Mouse (Mus musculus) heart, embryonic 12.5 days (tissue): ENCODE measurements around the gene Ecm2. TPM values are rescaled to one million over a fixed set of nuclear protein-coding genes. Genes with fewer than 3 reads are reported as not detected.

Experiments
- ATAC-seq: fragments of 200-750 bp; cut with Nextera tagmentation; 2 replicates; pipeline ENCODE4 v1.8.0; 2017; ENCODE audit warnings: moderate TSS enrichment, moderate library complexity; ENCODE audit not compliant: insufficient number of reproducible peaks, low FRiP score
- H3K27ac ChIP-seq: fragments of 300-500 bp; sonication (generic); 2 replicates; pipeline ENCODE4 v1.5.1; 2016; ENCODE audit warnings: mild to moderate bottlenecking, moderate library complexity; ENCODE audit not compliant: poor library complexity, severe bottlenecking
- H3K27me3 ChIP-seq: fragments of 300-500 bp; sonication (generic); replicated peaks from 2 replicates; pipeline ENCODE4 v1.6.1; 2016; ENCODE audit warnings: mild to moderate bottlenecking, moderate library complexity
- H3K36me3 ChIP-seq: fragments of 300-500 bp; sonication (generic); 2 replicates; pipeline ENCODE4 v1.6.1; 2016; ENCODE audit warnings: mild to moderate bottlenecking, moderate library complexity
- H3K4me1 ChIP-seq: fragments of 300-500 bp; sonication (generic); replicated peaks from 2 replicates; pipeline ENCODE4 v1.6.1; 2016; ENCODE audit warnings: mild to moderate bottlenecking
- H3K4me2 ChIP-seq: fragments of 300-500 bp; sonication (generic); 2 replicates; pipeline ENCODE4 v1.6.1; 2016; ENCODE audit warnings: mild to moderate bottlenecking, moderate library complexity
- H3K4me3 ChIP-seq: fragments of 300-500 bp; sonication (generic); 2 replicates; pipeline ENCODE4 v1.5.1; 2016; ENCODE audit warnings: mild to moderate bottlenecking
- H3K9ac ChIP-seq: fragments of 300-500 bp; sonication (generic); 2 replicates; pipeline ENCODE4 v1.6.1; 2016; ENCODE audit warnings: mild to moderate bottlenecking, moderate library complexity
- H3K9me3 ChIP-seq: fragments of 300-500 bp; sonication (generic); replicated peaks from 2 replicates; pipeline ENCODE4 v1.6.1; 2016; ENCODE audit warnings: mild to moderate bottlenecking, moderate library complexity
- WGBS: fragments of 180-500 bp; shearing (Covaris S2); methylation state at CpG from one replicate; pipeline ENCODE4 v1.1.7; 2016; 5-methylcytosine and 5-hydroxymethylcytosine counted together
- polyA plus RNA-seq: library from polyadenylated mRNA; unstranded; fragments of >200 nt; fragmentation: Nextera tagmentation; extraction: Ambion mirVana; gene quantifications from 2 replicates; pipeline ENCODE4 v1.2.1, GENCODE M21; 2016

The Ecm2 gene
- polyA plus RNA-seq, 1 experiment from 2014 or later = 2.0 TPM

GRCm38 (mm10) chr13:49518761-49519160 is 14.2 kb downstream of the Ecm2 start:
- 51% methylated on average over 2 of the region's 2 CpGs for WGBS
- H3K9me3 ChIP-seq = no peaks in the 10 kb centered on the region
- no peak overlapping the region for H3K27ac ChIP-seq
- no peak overlapping the region for H3K4me3 ChIP-seq
- no peak overlapping the region for H3K4me2 ChIP-seq
- H3K9ac ChIP-seq = no peak overlapping the region
- H3K4me1 ChIP-seq = peaks cover 6% of the 10 kb centered on the region
- H3K36me3 ChIP-seq = no peaks in the 10 kb centered on the region
- no peak for ATAC-seq
- H3K27me3 ChIP-seq = no peaks in the 10 kb centered on the region

- H3K4me3 ChIP-seq = no peak overlapping the region
- no peaks in the 10 kb centered on the region for H3K36me3 ChIP-seq
- no peaks in the 10 kb centered on the region for H3K27me3 ChIP-seq
- H3K9ac ChIP-seq = no peak overlapping the region
- H3K4me2 ChIP-seq = no peak overlapping the region
- WGBS = 80% methylated on average over 2 of the region's 2 CpGs
- no peak for ATAC-seq
- no peak overlapping the region for H3K27ac ChIP-seq
- no peaks in the 10 kb centered on the region for H3K9me3 ChIP-seq
- H3K4me1 ChIP-seq = no peaks in the 10 kb centered on the region
These were observed 21.6 kb downstream of the Ecm2 start for GRCm38 (mm10) chr13:49526235-49526634.

GRCm38 (mm10) chr13:49530636-49531035 is 26.0 kb downstream of the Ecm2 start:
- H3K4me2 ChIP-seq = no peak overlapping the region
- WGBS = 95% methylated on average over 4 of the region's 4 CpGs
- H3K27ac ChIP-seq = no peak overlapping the region
- no peaks in the 10 kb centered on the region for H3K9me3 ChIP-seq
- no peaks in the 10 kb centered on the region for H3K27me3 ChIP-seq
- no peaks in the 10 kb centered on the region for H3K4me1 ChIP-seq
- ATAC-seq = no peak
- no peak overlapping the region for H3K9ac ChIP-seq
- H3K4me3 ChIP-seq = no peak overlapping the region
- H3K36me3 ChIP-seq = no peaks in the 10 kb centered on the region

- Histone ChIP-seq H3K9me3 (no peaks in the 10 kb centered on the region), H3K9ac (no peak overlapping the region), H3K4me3 (no peak overlapping the region), H3K27me3 (no peaks in the 10 kb centered on the region), H3K4me1 (no peaks in the 10 kb centered on the region), H3K27ac (no peak overlapping the region), H3K4me2 (no peak overlapping the region), H3K36me3 (no peaks in the 10 kb centered on the region)
- no peak for ATAC-seq
- WGBS = 91% methylated on average over 1 of the region's 1 CpGs
These were observed 32.3 kb downstream of the Ecm2 start for GRCm38 (mm10) chr13:49536946-49537345.

- Histone ChIP-seq H3K9me3 (no peaks in the 10 kb centered on the region), H3K27ac (no peak overlapping the region)
These were observed 34.1 kb downstream of the Ecm2 start for GRCm38 (mm10) chr13:49538693-49539092.

GRCm38 (mm10) chr13:49544279-49544678 is 39.7 kb downstream of the Ecm2 start, which contains the start of gene Aspn:
Gene Aspn (plus strand): TSS chr13:49544443.
- Histone ChIP-seq H3K4me3 (no peak within 1 kb of the TSS), H3K27ac (peak within 1 kb of the TSS; percentile 84; the same call in 1 of the 2 replicates), H3K9ac (no peak within 1 kb of the TSS), H3K4me2 (no peak within 1 kb of the TSS), H3K9me3 (no peaks in the 10 kb centered on the region), H3K27me3 (no peaks in the 10 kb centered on the region), H3K4me1 (peaks cover 8% of the 10 kb centered on the region), H3K36me3 (no peaks in the 10 kb centered on the region)
- 69% methylated on average over 3 of the region's 3 CpGs for WGBS
- no peak for ATAC-seq

More at GRCm38 (mm10) chr13:49538693-49539092, 34.1 kb downstream of the Ecm2 start:
- Histone ChIP-seq H3K4me1 (no peaks in the 10 kb centered on the region), H3K4me3 (no peak overlapping the region), H3K4me2 (no peak overlapping the region), H3K27me3 (no peaks in the 10 kb centered on the region), H3K36me3 (no peaks in the 10 kb centered on the region), H3K9ac (no peak overlapping the region)
- WGBS = 84% methylated on average over 1 of the region's 1 CpGs
- no peak for ATAC-seq

- H3K4me2 ChIP-seq = peak overlapping the region; percentile 29; the same call in 1 of the 2 replicates
- 26% methylated on average over 3 of the region's 3 CpGs for WGBS
- no peaks in the 10 kb centered on the region for H3K27me3 ChIP-seq
- H3K4me1 ChIP-seq = peaks cover 8% of the 10 kb centered on the region
- ATAC-seq = no peak
- H3K27ac ChIP-seq = peak overlapping the region; percentile 84
- no peaks in the 10 kb centered on the region for H3K9me3 ChIP-seq
- no peak overlapping the region for H3K4me3 ChIP-seq
- H3K9ac ChIP-seq = 0 out of 2 replicates have a peak overlapping the region, but pooled peaks have one; percentile 24
- no peaks in the 10 kb centered on the region for H3K36me3 ChIP-seq
These were observed 41.0 kb downstream of the Ecm2 start for GRCm38 (mm10) chr13:49545646-49546045.

- H3K27me3 ChIP-seq = no peaks in the 10 kb centered on the region
- no peak overlapping the region; the same call in 1 of the 2 replicates for H3K27ac ChIP-seq
- ATAC-seq = no peak
- no peak overlapping the region for H3K4me2 ChIP-seq
- H3K9ac ChIP-seq = no peak overlapping the region
- no peaks in the 10 kb centered on the region for H3K9me3 ChIP-seq
- H3K4me3 ChIP-seq = no peak overlapping the region
- no peaks in the 10 kb centered on the region for H3K36me3 ChIP-seq
- 80% methylated on average over 1 of the region's 1 CpGs for WGBS
- peaks cover 8% of the 10 kb centered on the region for H3K4me1 ChIP-seq
These were observed 41.9 kb downstream of the Ecm2 start for GRCm38 (mm10) chr13:49546517-49546916.

- H3K27ac ChIP-seq = no peak overlapping the region
- no peaks in the 10 kb centered on the region for H3K27me3 ChIP-seq
- no peak for ATAC-seq
- H3K4me1 ChIP-seq = peaks cover 8% of the 10 kb centered on the region
- no peak overlapping the region for H3K9ac ChIP-seq
- no peaks in the 10 kb centered on the region for H3K9me3 ChIP-seq
- no peaks in the 10 kb centered on the region for H3K36me3 ChIP-seq
- 72% methylated on average over 1 of the region's 1 CpGs for WGBS
- H3K4me2 ChIP-seq = no peak overlapping the region
- no peak overlapping the region for H3K4me3 ChIP-seq
These were observed 43.0 kb downstream of the Ecm2 start for GRCm38 (mm10) chr13:49547563-49548150.

GRCm38 (mm10) chr13:49549616-49550015 is 45.0 kb downstream of the Ecm2 start:
- WGBS = 92% methylated on average over 3 of the region's 3 CpGs
- no peak overlapping the region for H3K9ac ChIP-seq

GRCm38 (mm10) chr13:49554519-49554918 is 49.9 kb downstream of the Ecm2 start:
- Histone ChIP-seq H3K4me1 (no peaks in the 10 kb centered on the region), H3K9me3 (no peaks in the 10 kb centered on the region), H3K36me3 (no peaks in the 10 kb centered on the region), H3K27me3 (no peaks in the 10 kb centered on the region), H3K4me3 (no peak overlapping the region), H3K9ac (no peak overlapping the region), H3K4me2 (no peak overlapping the region), H3K27ac (no peak overlapping the region)
- 67% methylated on average over 5 of the region's 5 CpGs for WGBS
- ATAC-seq = no peak

More at GRCm38 (mm10) chr13:49549616-49550015, 45.0 kb downstream of the Ecm2 start:
- Histone ChIP-seq H3K4me3 (no peak overlapping the region), H3K27me3 (no peaks in the 10 kb centered on the region), H3K27ac (no peak overlapping the region), H3K4me2 (no peak overlapping the region), H3K4me1 (peaks cover 8% of the 10 kb centered on the region), H3K9me3 (no peaks in the 10 kb centered on the region), H3K36me3 (no peaks in the 10 kb centered on the region)
- no peak for ATAC-seq

- no peak overlapping the region for H3K27ac ChIP-seq
- no peak for ATAC-seq
- H3K4me1 ChIP-seq = no peaks in the 10 kb centered on the region
- WGBS = 66% methylated on average over 1 of the region's 1 CpGs
- H3K4me2 ChIP-seq = no peak overlapping the region
- H3K9ac ChIP-seq = no peak overlapping the region
- no peaks in the 10 kb centered on the region for H3K27me3 ChIP-seq
- no peak overlapping the region for H3K4me3 ChIP-seq
- no peaks in the 10 kb centered on the region for H3K36me3 ChIP-seq
- H3K9me3 ChIP-seq = no peaks in the 10 kb centered on the region
These were observed 51.6 kb downstream of the Ecm2 start for GRCm38 (mm10) chr13:49556203-49556602.
